Mouse (Mus musculus) liver, adult 2 months (tissue): Measurements from ENCODE around the gene Tmem131l.

Source experiments
- CTCF ChIP-seq: fragments of 200-500 bp; IDR thresholded peaks from 2 replicates; pipeline ENCODE4 v1.5.1; 2011; ENCODE audit warnings: low read depth, low read length, control low read depth
- POLR2A ChIP-seq: fragments of 200-500 bp; IDR thresholded peaks from 2 replicates; pipeline ENCODE4 v1.6.1; 2011; ENCODE audit warnings: low read length, control low read depth; ENCODE audit not compliant: insufficient read depth; ENCODE audit errors: extremely low read depth

- TF ChIP-seq CTCF (no peak), POLR2A (no peak)
Observed at GRCm38 (mm10) chr3:84071641-84072040, 31.7 kb upstream of the Tmem131l start.
